Mouse (Mus musculus): ENCODE results near the gene Hoxa7. TPM values are rescaled to one million over a fixed set of nuclear protein-coding genes. Genes with fewer than 3 reads are reported as not detected.
A peak's percentile ranks its signal among the peaks of the same experiment; 100 is the strongest.

The Hoxa7 gene
- polyA plus RNA-seq, 1 experiment = not detected

DNA sequence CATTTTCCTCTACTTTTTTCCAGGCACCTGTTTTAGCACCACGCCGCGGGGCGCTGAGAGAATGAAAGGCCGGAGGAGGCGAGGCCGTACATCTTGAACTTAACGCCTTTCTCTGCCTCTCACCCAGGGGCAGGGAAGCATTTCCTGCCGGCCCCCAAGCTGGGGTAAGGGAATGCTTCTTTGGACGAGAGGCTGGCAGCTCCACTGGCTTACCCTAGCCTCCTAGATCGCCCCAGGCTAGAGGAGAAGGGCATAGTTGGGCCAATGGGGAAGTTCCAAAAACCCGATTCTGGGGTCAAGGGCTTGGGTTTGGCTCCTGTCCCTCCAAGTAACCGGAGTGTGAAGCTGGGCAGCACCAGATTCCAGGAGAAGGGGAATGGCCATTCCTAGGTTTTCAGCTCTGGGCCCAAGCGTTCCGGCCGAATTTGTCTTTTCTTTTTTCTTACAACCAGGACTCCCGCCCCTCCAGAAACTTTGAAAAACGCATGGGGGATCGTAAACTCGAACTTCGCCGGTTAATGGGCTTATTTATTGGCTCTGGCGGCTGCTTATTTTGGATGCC lies 11.4 kb upstream of the Hoxa7 start:
- TF ChIP-seq CTCF (IDR thresholded peaks at IDR 0.05; ENCODE audit: low read depth, low read length) (no peak), POLR2A (IDR thresholded peaks at IDR 0.05; ENCODE audit: borderline replicate concordance, low read depth, low read length) (no peak)
- Histone ChIP-seq H3K4me1 (ENCODE audit: control insufficient read depth, insufficient read depth, low read length) (no peaks in the 10 kb centered on the region), H3K4me3 (ENCODE audit: insufficient read depth, low read length) (no peak overlapping the region), H3K27ac (ENCODE audit: insufficient read depth, low read depth, low read length) (no peak overlapping the region)

DNA sequence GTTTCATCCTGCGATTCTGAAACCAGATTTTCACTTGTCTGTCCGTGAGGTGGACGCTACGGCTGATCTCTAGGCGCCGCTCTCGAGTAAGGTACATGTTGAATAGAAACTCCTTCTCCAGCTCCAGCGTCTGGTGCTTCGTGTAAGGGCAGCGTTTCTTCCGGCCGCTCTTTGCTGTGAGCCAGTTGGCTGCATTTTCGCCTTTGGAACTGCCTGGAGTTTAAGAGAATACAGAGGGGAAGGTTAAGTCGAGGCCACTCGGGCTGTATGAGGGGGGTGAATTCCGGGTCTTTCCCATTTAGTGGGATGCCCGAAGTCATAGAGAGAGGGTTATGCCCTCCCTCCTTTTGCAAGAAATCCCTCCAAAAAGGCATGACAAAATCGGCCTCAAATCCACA lies 10.9 kb upstream of the Hoxa7 start:
- Histone ChIP-seq H3K27ac (ENCODE audit: insufficient read depth, low read depth, low read length) (no peak overlapping the region), H3K4me3 (ENCODE audit: insufficient read depth, low read length) (no peak overlapping the region), H3K4me1 (ENCODE audit: control insufficient read depth, insufficient read depth, low read length) (no peaks in the 10 kb centered on the region)
- TF ChIP-seq CTCF (IDR thresholded peaks at IDR 0.05; ENCODE audit: low read depth, low read length) = no peak
- no peak for TF ChIP-seq POLR2A (IDR thresholded peaks at IDR 0.05; ENCODE audit: borderline replicate concordance, low read depth, low read length)

DNA sequence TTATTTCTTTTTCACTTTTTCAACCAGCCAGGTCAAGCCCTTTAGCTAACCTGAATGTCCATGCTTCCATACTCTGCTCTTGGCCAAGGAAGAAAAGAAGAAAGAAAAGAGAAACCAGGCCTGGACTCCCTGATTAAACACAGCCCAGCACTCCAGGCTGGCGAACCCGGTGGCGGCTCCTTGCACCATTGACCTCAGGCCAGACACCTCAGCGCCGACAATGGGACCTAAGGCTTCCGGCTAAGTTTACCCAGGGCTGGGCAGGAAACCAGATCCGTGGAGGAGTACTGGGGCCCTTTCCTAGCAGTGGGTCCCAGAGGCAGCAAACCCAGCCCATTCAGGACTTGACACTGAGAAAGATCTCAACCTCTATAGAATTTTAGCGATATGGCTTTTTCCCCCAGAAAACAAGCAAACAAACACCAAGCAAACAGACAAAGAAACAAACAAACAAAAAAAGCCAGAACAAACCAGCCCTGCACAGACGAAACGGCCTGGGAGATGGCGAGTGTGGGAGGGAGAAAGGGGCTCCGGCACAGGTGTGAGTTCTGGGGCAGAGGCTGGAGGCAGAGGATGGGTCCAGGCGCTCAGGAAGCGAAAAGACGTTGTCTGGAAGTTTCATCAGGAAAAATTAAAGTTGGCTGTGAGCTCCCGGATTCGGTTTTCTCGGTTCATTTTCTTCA lies 10.4 kb upstream of the Hoxa7 start:
- Histone ChIP-seq H3K4me1 (ENCODE audit: control insufficient read depth, insufficient read depth, low read length) (no peaks in the 10 kb centered on the region), H3K4me3 (ENCODE audit: insufficient read depth, low read length) (no peak overlapping the region), H3K27ac (ENCODE audit: insufficient read depth, low read depth, low read length) (no peak overlapping the region)
- no peak for TF ChIP-seq POLR2A (IDR thresholded peaks at IDR 0.05; ENCODE audit: borderline replicate concordance, low read depth, low read length)
- no peak for TF ChIP-seq CTCF (IDR thresholded peaks at IDR 0.05; ENCODE audit: low read depth, low read length)

GRCm38 (mm10) chr6:52230516-52231165 lies 9.0 kb upstream of the Hoxa7 start, which contains the start of gene Hoxa9:
Hoxa9 (minus strand) TSS chr6:52231089.
- H3K27ac ChIP-seq (ENCODE audit: insufficient read depth, low read depth, low read length) = no peak within 1 kb of the TSS
- TF ChIP-seq POLR2A (IDR thresholded peaks at IDR 0.05; ENCODE audit: borderline replicate concordance, low read depth, low read length) = no peak
- no peak for TF ChIP-seq CTCF (IDR thresholded peaks at IDR 0.05; ENCODE audit: low read depth, low read length)
- no peaks in the 10 kb centered on the region for H3K4me1 ChIP-seq (ENCODE audit: control insufficient read depth, insufficient read depth, low read length)
- H3K4me3 ChIP-seq (ENCODE audit: insufficient read depth, low read length) = no peak within 1 kb of the TSS

GRCm38 (mm10) chr6:52229558-52230416 lies 8.1 kb upstream of the Hoxa7 start:
- TF ChIP-seq POLR2A (IDR thresholded peaks at IDR 0.05; ENCODE audit: borderline replicate concordance, low read depth, low read length) = no peak
- peak; percentile 9; the same call in 1 of the 2 replicates for TF ChIP-seq CTCF (IDR thresholded peaks at IDR 0.05; ENCODE audit: low read depth, low read length)
- H3K4me3 ChIP-seq (ENCODE audit: insufficient read depth, low read length) = no peak overlapping the region
- H3K27ac ChIP-seq (ENCODE audit: insufficient read depth, low read depth, low read length) = no peak overlapping the region
- H3K4me1 ChIP-seq (ENCODE audit: control insufficient read depth, insufficient read depth, low read length) = no peaks in the 10 kb centered on the region

DNA sequence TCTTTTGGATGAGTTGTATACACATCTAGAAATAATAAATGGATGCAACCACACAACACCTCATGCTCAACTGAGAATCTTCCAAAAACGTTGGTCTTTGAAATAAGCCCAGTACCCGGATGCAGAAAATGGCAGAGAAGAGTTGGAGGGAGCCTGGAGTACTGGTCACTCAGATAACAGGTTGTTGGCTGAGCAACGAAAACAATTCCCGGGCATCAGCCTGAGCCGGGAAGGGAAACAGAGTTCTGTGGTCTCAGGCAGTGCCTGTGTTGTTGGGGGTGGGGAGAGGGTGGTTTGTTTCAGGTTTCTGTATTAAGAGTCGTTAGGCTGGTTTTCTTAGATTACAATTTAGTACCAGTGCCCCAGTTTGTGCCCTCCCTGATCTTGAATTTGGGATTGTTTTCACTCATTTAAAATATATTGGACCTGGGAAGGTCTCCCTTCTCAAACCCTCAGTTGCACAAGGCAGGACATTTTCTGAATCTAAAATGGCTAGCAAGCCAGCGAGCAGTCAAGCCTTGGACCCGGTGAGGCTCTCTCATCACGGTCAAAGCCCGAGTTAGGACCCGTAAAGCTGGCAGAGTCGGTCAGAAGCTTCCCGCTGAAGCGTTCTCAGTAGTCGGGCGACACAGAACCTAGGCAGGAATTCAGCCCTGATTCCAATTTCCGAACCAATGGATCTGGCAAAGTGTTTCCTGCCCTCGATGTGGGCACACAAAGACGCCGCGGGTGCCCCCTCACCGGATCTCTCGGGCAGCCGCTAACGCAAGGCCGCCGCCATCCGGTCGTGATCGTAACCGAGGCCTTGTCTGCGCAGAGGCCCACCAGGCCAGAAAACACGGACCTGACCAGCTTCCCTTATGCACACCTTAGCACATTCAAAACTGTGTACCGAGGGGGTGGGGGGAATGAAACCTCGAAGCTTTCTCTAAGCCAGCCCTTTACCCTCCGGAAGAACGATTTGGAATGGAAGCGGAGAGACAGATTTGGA lies 7.1 kb upstream of the Hoxa7 start:
- no peak overlapping the region for H3K4me3 ChIP-seq (ENCODE audit: insufficient read depth, low read length)
- TF ChIP-seq CTCF (IDR thresholded peaks at IDR 0.05; ENCODE audit: low read depth, low read length) = no peak
- no peak for TF ChIP-seq POLR2A (IDR thresholded peaks at IDR 0.05; ENCODE audit: borderline replicate concordance, low read depth, low read length)
- H3K27ac ChIP-seq (ENCODE audit: insufficient read depth, low read depth, low read length) = no peak overlapping the region

DNA sequence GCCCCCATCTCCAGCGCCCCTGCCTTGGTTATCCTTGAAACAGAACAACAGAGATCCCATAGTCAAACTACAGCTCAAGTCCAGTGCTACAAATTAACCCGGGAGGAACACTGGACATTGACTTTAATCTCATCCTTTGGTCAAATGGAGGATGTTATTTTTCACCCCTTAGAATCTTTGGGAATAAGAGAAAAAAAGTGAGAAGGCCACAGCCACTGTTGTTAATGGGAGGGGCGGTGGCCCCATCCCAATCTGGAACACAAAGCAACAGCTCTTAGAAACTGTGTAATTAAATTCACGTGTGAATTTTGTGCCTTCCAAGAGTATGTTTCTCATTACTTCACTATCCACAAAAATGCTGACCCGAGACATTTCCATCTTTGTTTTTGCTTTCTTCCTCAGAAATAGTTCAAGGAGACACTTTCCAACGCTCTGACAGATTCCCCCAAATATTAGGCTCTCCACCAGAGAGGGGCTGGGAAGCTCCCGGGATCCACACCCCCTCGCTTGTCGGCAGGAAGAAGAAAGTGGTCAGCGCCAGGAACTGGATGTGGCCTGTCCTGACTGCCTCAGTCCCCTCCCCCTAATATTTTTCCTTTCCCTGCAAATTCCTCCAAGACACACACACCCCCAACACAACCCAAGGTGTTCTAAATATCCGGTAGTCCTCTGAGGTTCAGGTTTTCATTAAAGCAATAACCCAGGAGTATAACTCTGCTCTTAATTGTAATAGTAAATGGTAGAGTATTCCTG lies 6.0 kb upstream of the Hoxa7 start:
- Histone ChIP-seq H3K4me3 (ENCODE audit: insufficient read depth, low read length) (no peak overlapping the region), H3K27ac (ENCODE audit: insufficient read depth, low read depth, low read length) (no peak overlapping the region), H3K4me1 (ENCODE audit: control insufficient read depth, insufficient read depth, low read length) (no peaks in the 10 kb centered on the region)
- TF ChIP-seq POLR2A (IDR thresholded peaks at IDR 0.05; ENCODE audit: borderline replicate concordance, low read depth, low read length) (no peak), CTCF (IDR thresholded peaks at IDR 0.05; ENCODE audit: low read depth, low read length) (no peak)

More for the DNA sequence above, 7.1 kb upstream of the Hoxa7 start:
- H3K4me1 ChIP-seq (ENCODE audit: control insufficient read depth, insufficient read depth, low read length) = no peaks in the 10 kb centered on the region

DNA sequence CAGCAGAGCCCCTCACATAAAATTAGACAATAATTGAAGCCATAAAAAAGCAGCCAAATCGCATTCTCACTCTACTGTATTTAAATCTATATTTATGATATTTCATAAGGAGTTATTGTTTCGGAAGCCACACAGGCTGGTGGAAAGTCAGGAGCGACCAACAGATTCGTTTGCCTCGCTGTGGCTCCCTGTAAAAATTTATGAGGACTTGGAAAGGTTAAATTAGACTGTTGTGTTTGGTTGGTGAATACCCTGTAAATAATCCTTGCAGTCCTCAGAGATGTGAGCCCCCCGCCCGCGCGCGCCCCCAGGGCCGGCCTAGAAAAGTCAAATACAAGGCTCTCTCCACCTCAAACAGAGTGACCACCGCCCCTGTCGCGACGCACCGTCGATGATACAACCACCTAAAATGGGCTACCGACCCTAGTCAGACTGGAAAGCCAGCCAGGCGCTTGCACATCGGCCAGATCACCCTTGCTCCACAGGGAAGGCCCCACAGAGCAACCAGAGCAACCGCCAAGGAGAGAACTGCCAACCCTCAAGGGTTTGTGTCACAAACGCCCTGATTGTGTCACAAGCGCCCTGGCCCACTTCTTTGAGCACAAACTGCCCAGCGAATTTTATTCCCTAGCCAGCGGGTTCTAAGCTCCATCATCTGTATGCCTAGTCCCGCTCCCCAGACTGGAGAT lies 5.1 kb upstream of the Hoxa7 start:
- Histone ChIP-seq H3K4me1 (ENCODE audit: control insufficient read depth, insufficient read depth, low read length) (no peaks in the 10 kb centered on the region), H3K27ac (ENCODE audit: insufficient read depth, low read depth, low read length) (no peak overlapping the region), H3K4me3 (ENCODE audit: insufficient read depth, low read length) (no peak overlapping the region)
- TF ChIP-seq CTCF (IDR thresholded peaks at IDR 0.05; ENCODE audit: low read depth, low read length) (no peak), POLR2A (IDR thresholded peaks at IDR 0.05; ENCODE audit: borderline replicate concordance, low read depth, low read length) (no peak)
